Comparison of ENCODE assay signal across 24 mouse cellular contexts in the genomic region with DNA sequence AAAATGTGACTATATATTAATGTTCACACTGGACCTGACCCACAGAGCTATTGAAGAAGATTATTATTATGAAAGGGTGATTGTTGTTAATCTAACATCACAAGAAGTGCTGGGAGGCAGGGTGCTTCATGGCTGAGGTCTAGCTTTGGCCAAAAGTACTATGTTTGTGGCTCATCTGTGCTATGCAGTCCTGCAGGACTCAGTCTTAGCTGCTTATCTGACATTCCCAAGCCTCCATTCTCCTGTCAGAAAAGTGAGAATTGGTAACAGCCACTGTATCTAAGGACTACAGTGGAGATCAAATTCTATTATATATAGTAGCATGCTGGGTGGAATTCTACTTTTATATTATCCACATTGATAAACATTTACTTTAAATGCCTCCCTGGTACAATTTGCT.
"Had no signal": no experiment of that assay in that cellular context is flagged by ENCODE, and none has a peak within 500 bp of the region (broad histone marks: within the 10 kb centered on the region; RNA-seq: fewer than 3 reads in every experiment).

No protein-coding gene starts in this region.

- H3K9me3 ChIP-seq: kidney, embryonic 15.5 days; limb, embryonic 12.5 days; limb, embryonic 15.5 days; midbrain, embryonic 12.5 days; midbrain, embryonic 15.5 days; neural tube, embryonic 12.5 days; neural tube, embryonic 15.5 days; stomach, embryonic 15.5 days had no signal

- H3K4me2 ChIP-seq: kidney, embryonic 15.5 days; limb, embryonic 12.5 days; limb, embryonic 15.5 days; midbrain, embryonic 12.5 days; midbrain, embryonic 15.5 days; neural tube, embryonic 12.5 days; neural tube, embryonic 15.5 days; stomach, embryonic 15.5 days had no signal

- H3K9ac ChIP-seq: kidney, embryonic 15.5 days; limb, embryonic 12.5 days; limb, embryonic 15.5 days; midbrain, embryonic 12.5 days; midbrain, embryonic 15.5 days; neural tube, embryonic 12.5 days; neural tube, embryonic 15.5 days; stomach, embryonic 15.5 days had no signal

- H3K36me3 ChIP-seq: kidney, embryonic 15.5 days; limb, embryonic 12.5 days; limb, embryonic 15.5 days; midbrain, embryonic 12.5 days; midbrain, embryonic 15.5 days; neural tube, embryonic 12.5 days; neural tube, embryonic 15.5 days; stomach, embryonic 15.5 days had no signal

- H3K4me1 ChIP-seq: midbrain, embryonic 12.5 days; midbrain, embryonic 15.5 days; neural tube, embryonic 12.5 days; neural tube, embryonic 15.5 days had no signal

- ATAC-seq: hindbrain, postnatal 0 days; inflammation-experienced regulatory T-cells, adult 6 months; midbrain, embryonic 15.5 days had no signal

- H3K4me3 ChIP-seq: kidney, embryonic 15.5 days; left cerebral cortex, adult 2 months; limb, embryonic 12.5 days; limb, embryonic 15.5 days; midbrain, embryonic 12.5 days; midbrain, embryonic 15.5 days; neural tube, embryonic 12.5 days; neural tube, embryonic 15.5 days; stomach, embryonic 15.5 days had no signal

- H3K27me3 ChIP-seq: limb, embryonic 12.5 days; limb, embryonic 15.5 days; neural tube, embryonic 12.5 days; stomach, embryonic 15.5 days had no signal

- H3K27ac ChIP-seq: hindbrain, postnatal 0 days; kidney, embryonic 15.5 days; left cerebral cortex, adult 2 months; limb, embryonic 12.5 days; limb, embryonic 15.5 days; midbrain, embryonic 12.5 days; midbrain, embryonic 15.5 days; neural tube, embryonic 12.5 days; neural tube, embryonic 15.5 days; stomach, embryonic 15.5 days had no signal

- DNase-seq: kidney, adult 11 months; kidney, adult 8-10 months; kidney, postnatal 10 days; kidney, postnatal 36 days; layer of hippocampus, postnatal 36 days; left cerebral cortex, postnatal 4 days; lung, adult 2 months; lung, postnatal 14 days; lung, postnatal 4 days; right cerebral cortex, adult 18-20 months; right cerebral cortex, postnatal 14 days; spleen, adult 18-20 months; thymus, postnatal 25 days had no signal
